Mouse (Mus musculus) splenic B cell, adult 2 months (primary cell): ENCODE measurements around the gene Fndc1.

ENCODE experiments used
- DNase-seq: peaks from one replicate; pipeline ENCODE4 v3.0.0-alpha.2; 2011; ENCODE audit warnings: low read depth, low spot score
- H3K27me3 ChIP-seq: 2 replicates; pipeline ENCODE4 v1.6.1; 2012; ENCODE audit warnings: mild to moderate bottlenecking, low read length, moderate library complexity, mixed read lengths; ENCODE audit not compliant: control insufficient read depth, poor library complexity, insufficient read depth, severe bottlenecking
- H3K36me3 ChIP-seq: 2 replicates; pipeline ENCODE4 v1.6.1; 2012; ENCODE audit warnings: mild to moderate bottlenecking, low read length, moderate library complexity, mixed read lengths; ENCODE audit not compliant: control insufficient read depth, poor library complexity, insufficient read depth, severe bottlenecking

The Fndc1 gene

GRCm38 (mm10) chr17:7826819-7827515, at the start of gene Fndc1:
Gene Fndc1, minus strand, starts transcription at chr17:7827302.
- H3K27me3 ChIP-seq, result no peaks in the 10 kb centered on the region; the same call in 1 of the 2 replicates
- peak; percentile 17 for DNase-seq
- H3K36me3 ChIP-seq, result no peaks in the 10 kb centered on the region

DNA sequence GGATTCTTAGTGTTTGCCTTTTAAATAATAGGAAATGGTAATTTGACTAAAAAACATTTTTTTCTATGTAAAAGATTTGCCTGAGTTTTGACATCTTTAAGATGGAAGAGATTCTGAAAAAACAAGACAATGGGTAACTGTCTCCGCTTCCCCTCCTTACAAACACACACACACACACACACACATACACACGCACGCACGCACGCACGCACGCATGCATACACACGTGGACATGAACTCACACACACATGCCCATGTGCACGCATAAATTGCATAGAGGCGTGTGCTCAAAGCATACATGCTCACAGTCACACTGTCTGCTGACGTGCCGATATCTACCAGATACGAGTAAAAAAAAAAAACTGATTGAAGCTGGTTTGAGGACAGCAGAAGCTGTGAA, 49.4 kb upstream of the Fndc1 start:
- DNase-seq, result no peak
- H3K36me3 ChIP-seq, result no peaks in the 10 kb centered on the region
- H3K27me3 ChIP-seq, result no peaks in the 10 kb centered on the region

DNA sequence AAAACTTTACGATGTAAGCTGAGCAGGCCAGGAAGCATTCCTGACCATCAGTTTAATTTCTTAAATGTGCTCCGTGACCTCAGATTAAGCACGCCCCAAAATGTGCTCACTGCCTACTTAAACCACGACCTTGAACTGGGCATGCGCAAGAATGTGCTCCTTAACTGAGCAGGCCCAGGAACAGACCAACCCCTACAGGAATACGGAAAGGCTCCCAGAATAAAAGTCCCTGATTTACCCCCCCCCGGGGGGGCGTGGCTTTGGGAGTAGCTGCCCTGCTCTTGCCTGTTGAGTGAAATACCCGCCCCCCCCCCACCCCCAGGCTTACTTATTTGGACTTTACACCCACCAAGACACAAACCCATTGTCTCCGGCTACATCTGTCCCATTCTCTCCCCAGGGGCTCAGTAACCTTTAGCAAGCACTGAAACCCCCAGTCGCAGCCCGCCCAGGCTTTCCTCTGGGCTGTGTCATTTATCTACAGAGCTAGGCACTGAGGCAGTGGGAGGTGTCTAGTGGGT, 48.9 kb upstream of the Fndc1 start:
- Histone ChIP-seq H3K36me3 (no peaks in the 10 kb centered on the region), H3K27me3 (no peaks in the 10 kb centered on the region)
- no peak for DNase-seq

- no peaks in the 10 kb centered on the region for H3K36me3 ChIP-seq
- H3K27me3 ChIP-seq, result no peaks in the 10 kb centered on the region
- peak; percentile 76 for DNase-seq
Measured at GRCm38 (mm10) chr17:7874776-7875531, 47.9 kb upstream of the Fndc1 start.

GRCm38 (mm10) chr17:7873382-7873781, 46.3 kb upstream of the Fndc1 start:
- no peaks in the 10 kb centered on the region for H3K27me3 ChIP-seq
- no peak for DNase-seq
- no peaks in the 10 kb centered on the region for H3K36me3 ChIP-seq

DNA sequence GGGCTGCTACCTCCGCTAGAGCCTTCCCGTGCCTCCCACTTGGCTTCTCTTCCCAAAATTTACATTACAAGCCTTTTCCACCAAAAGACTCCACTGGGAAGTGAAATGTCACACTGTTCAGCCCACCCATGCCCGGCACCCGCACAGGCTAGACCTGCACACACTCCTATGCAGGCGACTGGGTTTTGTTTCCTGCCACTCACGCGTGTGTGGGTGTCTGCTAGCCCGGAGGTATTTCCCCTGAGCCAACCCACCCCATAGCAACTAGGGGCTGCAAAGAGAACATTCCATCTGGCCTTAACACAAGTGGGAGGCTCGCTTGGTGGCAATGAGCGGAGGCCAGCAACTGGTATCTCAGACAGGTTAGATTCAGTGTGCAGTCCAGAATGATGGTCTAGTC, 44.7 kb upstream of the Fndc1 start:
- no peaks in the 10 kb centered on the region for H3K27me3 ChIP-seq
- DNase-seq, result peak; percentile 54
- no peaks in the 10 kb centered on the region for H3K36me3 ChIP-seq

DNA sequence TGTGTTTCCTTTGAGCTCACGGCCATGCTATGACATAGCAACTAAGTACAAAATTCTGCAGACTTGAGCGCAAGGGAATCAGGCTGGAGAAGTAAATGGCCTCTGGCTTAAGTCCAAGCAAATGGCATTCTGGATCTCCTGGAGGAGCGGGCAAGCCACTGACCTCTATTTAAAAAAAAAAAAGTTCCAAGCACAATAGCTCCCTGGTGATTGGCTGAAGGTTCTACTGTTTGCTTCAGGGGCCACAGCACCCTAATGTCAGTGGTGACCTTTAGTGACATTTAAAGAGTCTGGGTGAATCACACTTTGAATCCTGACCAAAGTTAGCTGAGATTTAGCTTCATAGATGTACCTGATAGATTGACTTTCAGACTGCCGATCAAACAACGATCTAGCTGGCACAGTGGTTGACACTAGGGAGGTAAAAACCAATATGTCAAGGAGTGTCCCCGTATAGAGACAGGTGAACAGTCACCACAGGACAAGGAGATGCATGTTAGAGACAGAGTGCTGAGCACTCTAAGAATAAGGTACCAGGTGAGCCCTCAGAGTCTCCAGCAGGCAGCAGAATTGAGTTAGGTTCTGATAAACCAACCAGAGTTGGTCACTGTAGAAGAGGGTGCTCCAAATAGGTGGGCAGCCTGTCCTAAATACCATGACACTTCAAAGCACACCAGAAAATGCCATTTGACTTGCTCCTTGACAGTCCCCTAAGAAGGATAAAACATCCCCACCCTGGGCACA, 43.9 kb upstream of the Fndc1 start:
- no peaks in the 10 kb centered on the region for H3K36me3 ChIP-seq
- no peaks in the 10 kb centered on the region for H3K27me3 ChIP-seq
- DNase-seq, result no peak

GRCm38 (mm10) chr17:7869114-7869513, 42.0 kb upstream of the Fndc1 start:
- H3K36me3 ChIP-seq, result no peaks in the 10 kb centered on the region
- no peak for DNase-seq
- H3K27me3 ChIP-seq, result no peaks in the 10 kb centered on the region

- H3K36me3 ChIP-seq, result no peaks in the 10 kb centered on the region
- H3K27me3 ChIP-seq, result no peaks in the 10 kb centered on the region
- peak; percentile 84 for DNase-seq
Measured at GRCm38 (mm10) chr17:7868631-7869030, 41.5 kb upstream of the Fndc1 start.

GRCm38 (mm10) chr17:7864740-7865139, 37.6 kb upstream of the Fndc1 start:
- DNase-seq, result peak; percentile 78
- H3K27me3 ChIP-seq, result no peaks in the 10 kb centered on the region

DNA sequence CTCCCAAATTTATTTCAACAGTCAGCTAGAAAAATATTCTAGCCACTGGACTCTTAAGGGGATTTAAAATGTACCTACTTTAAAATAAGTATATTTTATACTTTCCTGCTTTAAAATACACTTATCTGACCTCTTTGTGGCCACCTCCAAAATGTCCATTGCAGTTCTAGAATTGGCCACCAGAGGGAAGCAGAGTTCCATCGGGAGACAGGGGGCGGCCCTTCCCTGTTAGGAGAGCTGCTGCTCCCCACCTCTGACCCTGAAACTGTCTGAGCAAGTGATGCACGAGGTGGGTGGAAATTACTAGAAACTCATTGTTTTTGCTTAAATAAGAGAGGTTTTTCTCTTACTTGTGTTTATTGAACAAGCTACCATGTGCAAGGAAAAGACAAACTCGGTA, 36.6 kb upstream of the Fndc1 start:
- no peaks in the 10 kb centered on the region for H3K36me3 ChIP-seq
- peak; percentile 85 for DNase-seq

More at GRCm38 (mm10) chr17:7864740-7865139, 37.6 kb upstream of the Fndc1 start:
- no peaks in the 10 kb centered on the region for H3K36me3 ChIP-seq

DNA sequence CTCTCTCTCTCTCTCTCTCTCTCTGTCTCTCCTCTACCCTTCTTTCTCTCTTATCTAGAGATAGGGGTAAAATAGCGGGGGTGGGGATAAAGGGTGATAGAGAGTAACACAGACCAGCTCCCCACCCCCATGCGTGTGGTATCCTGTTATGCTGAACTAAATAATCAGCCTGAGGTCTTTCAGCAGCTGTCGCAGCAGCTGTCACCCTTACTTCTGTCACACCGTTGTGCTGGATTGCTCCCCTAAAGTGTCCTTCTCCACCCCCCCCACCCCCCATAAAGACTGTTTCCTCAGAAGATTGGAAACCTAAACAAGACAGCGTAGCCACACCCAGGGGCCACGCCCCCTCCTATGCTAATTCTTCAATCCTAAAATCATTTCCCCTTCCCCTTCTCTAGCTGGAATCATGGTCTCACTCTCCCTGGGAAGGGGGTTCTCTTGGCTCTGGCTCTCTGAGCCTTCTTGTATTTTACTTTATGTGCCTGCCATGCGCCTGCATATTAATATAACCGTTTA, 33.8 kb upstream of the Fndc1 start:
- H3K36me3 ChIP-seq, result no peaks in the 10 kb centered on the region
- H3K27me3 ChIP-seq, result no peaks in the 10 kb centered on the region
- DNase-seq, result no peak

More for the DNA sequence above, 36.6 kb upstream of the Fndc1 start:
- H3K27me3 ChIP-seq, result no peaks in the 10 kb centered on the region

- Histone ChIP-seq H3K27me3 (no peaks in the 10 kb centered on the region), H3K36me3 (no peaks in the 10 kb centered on the region)
- no peak for DNase-seq
Measured at GRCm38 (mm10) chr17:7857658-7858057, 30.6 kb upstream of the Fndc1 start.

- no peaks in the 10 kb centered on the region for H3K36me3 ChIP-seq
- no peak for DNase-seq
Measured at GRCm38 (mm10) chr17:7855851-7856250, 28.7 kb upstream of the Fndc1 start.

More at GRCm38 (mm10) chr17:7855851-7856250, 28.7 kb upstream of the Fndc1 start:
- no peaks in the 10 kb centered on the region for H3K27me3 ChIP-seq
